Mouse (Mus musculus): Measurements from ENCODE around the gene Nfkb1.

Nfkb1 gene

DNA sequence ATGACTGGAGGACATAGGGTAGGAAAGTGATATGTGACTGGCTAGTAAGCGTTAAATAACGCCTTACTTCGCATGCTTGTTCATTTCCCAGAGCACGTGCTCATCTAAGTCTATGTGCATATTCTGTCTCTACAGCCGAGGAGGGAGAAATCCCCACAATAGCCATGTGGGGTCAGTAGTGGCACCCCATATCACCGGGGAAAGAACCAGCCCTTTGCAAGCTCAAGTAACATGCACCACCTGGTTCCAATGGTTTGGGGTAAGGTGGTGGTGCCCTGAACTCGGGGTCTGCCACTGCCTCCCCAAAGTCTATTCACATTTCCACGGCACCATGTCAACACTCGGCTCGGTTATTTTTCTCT, 60.3 kb downstream of the Nfkb1 start:
- no peak for DNase-seq (ENCODE audit: low spot score in 2 of 2)

DNA sequence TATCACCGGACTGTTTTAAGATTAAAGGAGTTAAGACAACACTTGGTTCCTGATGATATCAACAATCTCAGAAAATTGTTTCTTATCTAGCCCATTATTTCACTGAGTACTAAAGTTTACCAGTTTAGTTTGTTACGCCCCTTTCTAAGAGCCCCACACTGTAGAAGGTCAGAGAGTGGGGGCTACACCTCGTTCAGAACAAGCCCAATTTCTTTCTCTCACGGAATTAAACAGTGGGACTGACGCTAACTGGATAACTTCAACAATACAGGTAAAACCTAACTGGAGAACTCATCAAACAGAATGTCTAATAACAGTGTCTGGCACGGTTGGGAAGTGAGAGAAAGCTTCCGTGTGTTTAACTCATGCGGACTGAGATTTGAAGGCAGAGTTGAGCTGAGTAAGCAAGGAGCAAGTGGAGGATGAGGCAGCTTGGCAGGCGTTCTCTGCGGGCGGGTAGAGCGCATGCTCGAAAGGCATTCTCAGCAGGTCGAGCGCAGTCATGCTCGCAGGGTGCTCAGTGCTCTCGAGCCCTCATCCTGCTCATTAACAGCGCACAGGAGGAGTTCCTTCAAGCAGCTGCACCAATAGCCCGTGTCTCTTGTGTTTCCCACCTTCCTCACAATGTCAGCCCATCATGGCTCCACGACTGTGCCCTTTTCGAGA, 60.8 kb downstream of the Nfkb1 start:
- peak; percentile 35 to 49 for DNase-seq (ENCODE audit: low spot score in 2 of 2)

DNA sequence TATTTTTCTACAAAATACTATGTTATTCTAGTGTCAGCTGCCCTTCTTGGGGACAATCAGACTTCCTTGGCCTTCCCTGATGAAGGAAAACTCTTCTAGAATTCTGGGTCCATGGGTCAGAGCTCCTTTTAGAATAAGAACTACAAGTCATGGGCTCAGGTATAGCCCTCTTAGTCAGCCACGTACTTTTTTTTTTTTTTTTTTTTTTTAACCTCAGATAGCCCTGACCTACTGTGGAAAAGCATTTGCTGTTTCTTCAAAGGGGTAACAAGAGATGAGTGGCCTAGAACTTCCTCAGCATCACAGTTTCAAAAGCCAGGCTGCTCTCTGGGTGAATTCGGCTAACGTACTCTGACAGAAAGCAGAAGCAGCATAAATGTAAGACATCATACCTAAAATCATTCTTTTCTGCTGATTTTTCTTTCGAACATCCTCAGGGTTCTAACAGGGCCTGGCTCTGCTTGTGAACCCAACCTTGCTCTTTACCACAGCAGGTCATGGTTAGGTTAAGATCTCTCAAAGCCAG, 61.5 kb downstream of the Nfkb1 start:
- DNase-seq (ENCODE audit: low spot score in 2 of 2) = no peak

DNA sequence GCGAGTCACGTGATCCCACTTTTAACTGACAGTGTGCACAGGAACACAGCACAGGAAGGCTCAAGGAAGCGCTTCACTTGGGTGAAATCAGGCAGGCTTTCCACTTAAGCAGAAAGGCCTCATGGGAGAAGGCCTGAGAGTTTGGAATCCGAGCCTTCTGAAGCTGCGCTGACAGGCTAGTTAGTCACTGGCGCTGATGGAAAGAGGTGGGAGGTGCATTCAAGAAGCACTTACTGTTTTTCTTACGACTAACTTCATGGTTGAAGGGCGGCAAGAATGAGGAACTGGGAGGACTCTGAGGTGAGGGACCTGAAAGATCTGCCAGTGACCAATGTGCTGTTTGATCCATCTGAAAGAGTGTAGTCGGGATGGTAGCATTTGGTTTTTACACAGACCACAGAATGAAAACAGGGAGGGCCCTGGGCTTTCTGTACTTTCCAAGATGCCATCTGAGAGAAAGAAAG, 62.6 kb downstream of the Nfkb1 start:
- DNase-seq (ENCODE audit: low spot score in 2 of 2) = no peak

DNA sequence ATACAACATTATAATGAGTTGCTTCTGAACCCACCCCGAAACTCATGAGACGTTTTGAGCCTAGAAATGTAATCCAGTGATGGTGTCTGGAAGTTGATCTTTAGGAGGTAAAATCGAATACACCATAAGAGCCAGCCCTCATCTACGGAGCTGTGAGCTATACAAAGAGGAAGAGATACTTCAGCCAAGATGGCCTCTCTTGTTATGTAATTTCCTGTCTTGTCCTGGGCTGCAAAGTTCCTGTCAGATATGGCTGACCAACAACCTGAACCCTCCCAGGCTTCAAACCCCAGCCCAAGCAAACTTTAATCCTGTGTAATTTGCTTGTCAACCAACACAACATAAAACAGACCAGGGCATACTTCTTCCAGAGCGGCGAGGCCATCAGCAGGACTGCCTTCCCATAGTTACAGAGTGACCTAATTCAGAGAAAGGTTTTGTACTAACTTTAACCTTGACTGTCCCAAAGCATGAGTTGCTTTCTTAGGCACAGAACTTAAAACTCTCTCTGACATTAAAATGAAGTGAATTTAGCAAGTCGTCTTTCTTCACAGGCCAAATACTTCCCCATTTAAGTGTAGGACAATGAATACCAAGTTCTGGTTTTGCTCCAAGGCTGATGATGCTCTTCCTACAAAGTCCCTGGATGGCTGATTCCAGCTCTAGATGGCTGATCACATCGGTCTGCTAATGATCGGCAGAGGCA, 63.2 kb downstream of the Nfkb1 start:
- no peak for DNase-seq (ENCODE audit: low spot score in 2 of 2)

DNA sequence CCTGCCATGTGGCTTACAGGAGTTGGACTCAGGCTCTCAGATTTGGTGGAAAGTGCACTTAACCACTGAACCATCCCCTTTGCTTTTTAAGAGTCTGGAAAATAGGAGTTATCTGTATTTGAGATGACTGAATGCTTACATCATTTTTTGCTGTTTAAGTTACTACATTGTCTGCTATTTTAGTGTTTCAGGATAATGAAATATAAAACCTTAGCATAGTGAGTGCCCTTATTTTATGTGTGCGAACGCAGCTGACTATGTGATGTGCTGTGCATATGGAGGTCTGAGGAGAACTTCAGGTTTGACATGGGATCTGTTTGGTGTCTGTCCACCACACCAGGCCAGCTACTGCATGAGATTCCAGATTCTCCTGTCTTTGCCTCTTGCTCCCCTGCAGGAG, 66.1 kb downstream of the Nfkb1 start:
- no peak for DNase-seq (ENCODE audit: low spot score in 2 of 2)

DNA sequence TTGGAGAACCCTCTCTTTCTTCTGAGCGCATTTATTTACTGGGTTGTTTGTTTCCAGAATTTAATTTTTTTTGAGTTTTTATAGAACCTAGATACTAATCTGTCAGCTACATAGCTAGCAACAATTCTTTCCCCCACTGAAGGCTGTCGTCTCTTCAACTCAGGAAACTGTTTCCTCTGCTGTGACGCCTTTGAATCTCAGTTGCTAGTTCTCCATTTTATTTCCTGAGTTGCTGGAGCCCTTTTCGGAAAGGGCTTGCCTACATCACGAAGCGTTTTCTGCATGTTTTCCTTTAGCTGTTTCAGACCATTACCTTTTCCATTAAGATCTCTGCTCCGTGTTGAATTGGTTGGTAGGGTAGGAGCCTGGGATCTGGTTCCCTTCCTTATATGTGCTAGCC, 74.6 kb downstream of the Nfkb1 start:
- DNase-seq (ENCODE audit: low spot score in 2 of 2) = no peak

DNA sequence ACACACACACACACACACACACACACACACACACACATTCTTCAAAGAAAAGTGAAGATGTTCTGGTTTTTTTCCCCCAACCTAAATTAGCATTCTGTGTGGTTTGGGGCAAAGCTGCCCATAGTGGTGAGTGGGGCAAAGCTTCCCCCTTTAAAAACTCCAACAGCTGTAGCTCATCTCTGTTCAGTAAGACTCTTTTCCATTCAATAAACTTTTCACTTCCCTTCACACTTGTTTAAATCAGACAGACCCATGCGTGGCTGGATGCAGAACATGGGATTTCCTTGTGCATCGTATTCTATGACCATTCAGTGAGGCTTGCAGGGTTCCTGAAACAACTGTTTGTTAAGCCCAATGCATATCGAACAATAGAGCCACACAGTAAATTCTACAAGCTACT, 77.0 kb downstream of the Nfkb1 start:
- no peak for DNase-seq (ENCODE audit: low spot score in 2 of 2)

DNA sequence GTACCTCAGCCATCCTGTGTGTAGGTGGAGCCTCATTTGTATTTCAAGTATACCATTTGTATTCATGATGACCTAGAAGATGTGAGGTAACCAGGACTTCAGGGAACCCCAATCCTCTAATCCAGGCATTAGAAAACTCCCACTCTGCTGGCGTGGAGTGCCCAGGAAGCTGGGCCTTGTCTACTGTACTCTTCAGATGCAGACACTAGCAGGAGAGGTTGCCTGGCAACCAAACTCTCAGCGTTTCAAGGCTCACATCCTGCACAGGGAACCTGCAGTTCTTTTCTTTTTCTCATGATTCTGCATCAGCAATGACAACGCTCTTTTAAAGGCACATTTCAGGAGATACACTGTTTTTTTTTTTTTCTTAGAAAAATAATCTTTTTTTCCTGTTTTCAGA, 81.1 kb downstream of the Nfkb1 start:
- DNase-seq (ENCODE audit: low spot score in 2 of 2) = peak; percentile 73 to 80

DNA sequence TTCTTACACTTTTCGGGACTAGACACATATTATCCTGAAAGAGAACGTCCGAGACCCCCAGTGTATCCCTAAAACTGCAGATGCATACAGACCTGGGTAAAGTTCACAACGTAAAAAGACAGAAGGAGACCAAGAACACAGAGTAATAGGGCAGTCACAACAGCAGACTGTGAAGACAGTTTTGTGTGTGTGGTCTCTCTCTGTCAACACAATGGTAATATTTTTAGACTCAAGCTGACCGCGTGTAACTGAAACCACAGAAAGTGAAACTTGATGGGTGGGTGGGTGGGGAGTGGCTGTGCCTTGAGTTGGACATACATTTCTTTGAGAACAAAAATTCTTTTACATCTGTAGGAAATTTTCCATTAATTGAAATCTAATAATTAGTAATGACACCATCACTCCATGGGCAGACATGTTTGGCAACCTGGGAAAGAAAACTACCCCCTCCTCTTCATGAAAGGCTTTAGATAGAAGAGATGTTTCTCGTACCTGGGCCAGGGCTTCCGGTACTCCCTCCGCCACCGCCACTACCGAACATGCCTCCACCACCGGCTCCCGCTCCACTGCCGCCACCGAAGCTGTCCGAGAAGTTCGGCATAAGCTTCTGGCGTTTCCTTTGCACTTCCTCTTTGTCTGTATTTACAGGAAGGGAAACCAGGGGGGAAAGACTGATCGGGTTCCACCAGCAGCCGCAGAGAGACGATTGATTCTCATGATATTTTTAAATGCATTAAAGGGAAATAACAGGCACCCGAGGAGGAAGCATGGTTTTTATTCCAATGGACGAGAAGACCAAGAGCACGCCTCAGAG, 83.5 kb downstream of the Nfkb1 start:
- DNase-seq (ENCODE audit: low spot score in 2 of 2) = no peak

DNA sequence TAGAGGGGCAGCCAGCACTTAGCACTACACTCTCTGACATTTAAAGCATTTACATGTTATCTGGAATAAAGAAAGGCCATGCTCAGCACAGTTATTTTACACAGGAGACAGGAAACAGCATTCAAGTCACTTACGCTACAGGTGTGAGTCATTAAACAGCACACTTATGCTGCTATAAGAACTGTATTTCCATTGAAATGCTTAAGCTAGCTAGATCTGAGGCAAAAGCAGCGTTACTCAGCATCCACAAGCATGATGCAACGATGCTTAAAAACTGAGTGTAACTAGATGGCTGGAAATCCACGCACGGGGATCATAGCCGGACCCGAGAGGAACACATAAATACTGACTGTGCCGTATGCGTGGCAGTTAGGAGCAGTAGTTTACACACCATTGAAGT, 84.3 kb downstream of the Nfkb1 start:
- no peak for DNase-seq (ENCODE audit: low spot score in 2 of 2)

DNA sequence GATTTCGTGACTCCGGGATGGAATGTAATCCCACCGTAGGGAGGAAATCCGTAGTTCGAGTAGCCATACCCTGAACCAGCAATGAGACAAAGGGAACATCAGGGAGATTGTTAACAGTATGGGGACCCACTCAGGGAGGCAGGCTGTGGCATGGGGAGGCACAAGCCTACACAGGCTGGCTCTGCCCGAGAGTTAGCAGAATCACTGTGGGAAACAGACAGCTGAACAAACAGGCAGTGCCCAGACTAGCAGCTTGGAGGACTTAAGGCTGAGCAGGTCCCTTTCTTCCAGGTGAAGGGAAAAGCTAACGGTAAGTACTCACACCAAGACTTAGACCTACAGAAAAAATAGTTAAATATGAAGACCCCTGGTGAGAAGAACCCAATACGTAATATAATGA, 84.8 kb downstream of the Nfkb1 start:
- no peak for DNase-seq (ENCODE audit: low spot score in 2 of 2)

DNA sequence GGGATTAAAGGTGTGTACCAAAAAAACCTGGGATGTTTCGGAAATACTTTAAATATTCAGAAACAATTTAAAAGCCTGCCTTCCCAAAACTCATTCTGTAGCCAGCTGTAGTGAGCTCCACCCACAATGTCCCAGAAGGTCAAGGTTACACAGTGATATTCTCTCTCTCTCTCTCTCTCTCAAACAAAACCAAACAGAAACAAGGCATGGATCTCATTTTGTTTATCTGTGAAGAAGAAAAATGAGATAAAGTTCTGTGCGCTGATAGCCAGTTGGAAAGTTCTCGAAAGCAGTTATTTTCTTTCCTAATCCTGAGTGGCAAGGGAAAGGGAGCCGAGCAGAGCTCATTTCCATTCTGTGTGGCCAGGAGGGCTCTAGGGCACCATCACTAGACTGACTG, 85.9 kb downstream of the Nfkb1 start:
- no peak for DNase-seq (ENCODE audit: low spot score in 2 of 2)

DNA sequence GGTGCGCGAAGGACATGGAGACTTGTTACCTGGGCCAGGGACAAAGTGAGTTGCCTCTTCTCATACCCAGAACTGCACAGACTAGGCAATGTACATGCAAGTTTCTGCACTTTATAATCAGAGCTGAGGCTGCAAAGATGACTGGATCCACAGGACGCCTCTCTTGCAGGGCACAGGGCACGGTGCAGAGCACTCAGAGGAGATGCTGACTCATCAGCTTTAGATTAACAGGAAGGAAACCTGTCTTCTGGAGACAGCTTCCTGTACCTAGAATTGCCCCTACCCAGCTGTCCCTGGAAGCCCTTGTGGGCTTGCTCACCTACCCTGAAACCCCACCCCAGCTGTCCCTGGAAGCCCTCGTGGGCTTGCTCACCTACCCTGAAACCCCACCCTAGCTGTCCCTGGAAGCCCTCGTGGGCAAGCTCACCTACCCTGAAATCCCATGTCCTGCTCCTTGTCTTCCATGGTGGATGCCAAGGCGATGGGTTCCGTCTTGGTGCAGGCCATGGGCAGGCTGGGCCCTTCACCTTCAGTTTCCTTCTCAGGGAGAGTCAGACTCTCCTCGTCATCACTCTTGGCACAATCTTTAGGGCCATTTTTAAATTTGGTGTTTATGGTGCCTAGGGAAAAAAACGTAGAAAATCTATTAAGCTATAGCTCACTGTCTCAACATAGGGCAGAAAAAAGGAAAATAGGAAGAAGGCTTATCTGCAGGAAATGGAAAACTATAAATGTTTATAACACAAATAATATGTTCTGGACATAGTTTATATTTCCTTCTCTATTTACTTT, 86.5 kb downstream of the Nfkb1 start:
- DNase-seq (ENCODE audit: low spot score in 2 of 2) = no peak

DNA sequence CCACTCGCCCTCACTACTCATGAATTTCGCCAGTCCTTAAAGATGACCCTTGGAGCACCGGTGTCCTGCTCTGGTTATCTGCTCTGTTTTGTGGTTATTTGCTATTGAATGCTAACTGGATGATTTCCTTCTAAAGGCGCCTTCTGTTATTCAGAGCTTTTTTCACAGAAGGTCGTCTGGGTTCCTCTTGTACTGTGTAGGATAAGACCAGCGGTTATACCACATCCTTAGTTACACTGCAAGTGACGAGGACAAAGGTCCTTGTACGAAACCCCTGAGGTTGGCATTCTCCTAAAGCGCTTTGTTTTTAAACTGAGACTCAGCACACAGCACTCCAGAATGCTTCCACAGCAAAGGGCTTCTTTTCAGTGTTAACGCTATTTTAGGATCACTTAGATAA, 88.6 kb downstream of the Nfkb1 start:
- DNase-seq (ENCODE audit: low spot score in 2 of 2) = no peak

DNA sequence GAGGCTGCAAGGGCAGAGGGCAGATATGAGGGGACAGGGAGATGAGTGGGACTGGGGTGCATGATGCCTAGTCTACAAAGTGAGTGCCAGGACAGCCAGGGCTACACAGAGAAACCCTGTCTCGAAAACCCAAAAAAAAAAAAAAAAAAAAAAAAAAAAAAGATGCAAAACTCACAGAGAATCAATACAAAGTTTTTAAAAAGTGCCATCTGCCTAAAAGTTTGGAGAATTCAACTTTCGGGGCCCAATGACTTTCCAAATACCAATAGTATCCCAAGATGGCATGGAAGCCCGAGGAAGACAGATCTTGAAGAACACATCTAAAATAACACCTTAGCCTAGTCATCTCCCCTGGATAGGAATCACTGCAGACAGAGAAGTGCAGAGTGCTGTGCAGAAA, 93.0 kb downstream of the Nfkb1 start:
- DNase-seq (ENCODE audit: low spot score in 2 of 2) = no peak

DNA sequence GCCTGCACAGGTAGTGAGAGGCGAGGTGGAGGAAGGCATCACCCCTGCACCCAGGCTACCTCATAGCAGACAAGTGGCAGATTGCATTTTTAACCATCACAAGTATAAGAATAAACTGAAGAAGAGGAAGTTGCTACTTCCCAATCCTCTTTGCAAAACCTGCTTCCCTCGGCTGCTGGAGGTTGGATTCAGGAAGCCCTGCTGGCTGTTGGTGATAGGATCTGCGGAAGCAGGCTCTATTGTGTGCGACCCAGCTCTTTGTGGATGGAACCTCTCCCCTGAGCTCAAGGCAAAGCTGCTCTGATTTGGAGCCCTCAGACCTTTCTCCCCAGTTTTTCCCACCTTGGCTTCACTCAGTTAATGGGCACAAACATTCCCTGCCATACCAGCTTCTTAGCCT, 94.3 kb downstream of the Nfkb1 start:
- no peak for DNase-seq (ENCODE audit: low spot score in 2 of 2)

DNA sequence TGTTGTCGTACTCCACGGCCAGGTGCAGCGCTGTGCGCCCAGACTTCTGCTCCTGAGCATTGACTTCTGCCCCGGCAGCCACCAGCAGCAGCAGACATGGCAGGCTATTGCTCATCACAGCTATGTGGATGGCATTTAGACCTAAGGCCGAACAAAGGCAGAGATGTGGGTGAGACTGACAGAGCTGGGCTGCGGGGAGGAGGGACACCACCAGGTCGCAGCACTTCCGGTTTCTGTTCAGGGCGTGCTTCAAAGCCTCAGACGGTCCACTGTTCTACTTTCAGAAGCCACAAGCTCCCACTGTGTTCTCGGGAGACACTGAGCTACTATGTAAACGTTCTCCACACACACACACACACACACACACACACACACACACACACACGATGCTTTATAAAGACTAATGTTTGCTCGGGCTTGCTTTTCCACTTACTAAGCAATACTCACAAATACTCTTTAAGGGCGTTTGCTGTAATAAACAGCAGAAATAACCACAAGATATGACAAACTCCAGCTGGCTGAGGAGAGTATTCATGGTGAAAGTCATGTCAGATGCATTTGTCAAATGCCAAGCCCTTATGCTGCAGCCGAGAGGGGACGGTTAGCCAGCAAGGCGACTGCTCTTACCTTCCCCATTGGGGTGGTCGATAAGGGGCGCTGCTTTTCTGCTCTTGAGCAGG, 97.0 kb downstream of the Nfkb1 start:
- no peak for DNase-seq (ENCODE audit: low spot score in 2 of 2)

DNA sequence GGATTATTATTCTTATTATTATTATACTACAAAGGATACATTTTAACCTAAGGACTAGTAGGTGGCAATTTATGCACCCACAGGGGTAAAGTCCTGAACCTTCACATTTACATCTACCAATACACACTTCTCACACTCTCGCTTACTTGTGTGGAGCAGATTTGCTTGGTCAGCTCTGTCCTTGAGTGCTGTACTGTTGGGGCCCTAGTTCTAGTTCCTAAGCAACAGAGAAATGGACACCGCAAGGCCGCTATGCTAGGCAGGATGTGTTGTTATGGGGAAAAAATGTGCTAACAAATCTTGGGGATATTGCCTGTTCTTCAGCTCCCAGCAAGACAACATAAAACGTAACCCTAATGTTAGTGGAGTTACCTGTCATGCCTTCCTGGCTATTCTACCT, 99.3 kb downstream of the Nfkb1 start:
- DNase-seq (ENCODE audit: low spot score in 2 of 2) = no peak

DNA sequence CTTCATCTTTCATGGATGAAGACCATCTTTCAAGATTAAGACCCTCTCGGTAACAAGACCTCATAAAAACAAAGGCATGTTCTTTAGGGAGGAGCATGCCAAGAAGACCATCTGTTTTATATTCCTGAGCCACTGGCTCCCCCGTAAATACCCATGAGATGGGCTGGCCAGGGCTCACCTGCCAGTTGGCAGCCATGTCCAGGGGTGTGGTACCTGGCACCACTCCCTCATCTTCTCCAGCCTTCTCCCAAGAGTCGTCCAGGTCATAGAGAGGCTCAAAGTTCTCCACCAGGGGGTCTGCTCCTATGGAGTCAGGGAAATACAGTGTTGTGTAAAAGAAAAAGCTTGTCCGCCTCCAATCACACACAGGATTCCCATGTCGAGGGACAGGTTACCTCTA, 100.0 kb downstream of the Nfkb1 start:
- DNase-seq (ENCODE audit: low spot score in 2 of 2) = no peak

DNA sequence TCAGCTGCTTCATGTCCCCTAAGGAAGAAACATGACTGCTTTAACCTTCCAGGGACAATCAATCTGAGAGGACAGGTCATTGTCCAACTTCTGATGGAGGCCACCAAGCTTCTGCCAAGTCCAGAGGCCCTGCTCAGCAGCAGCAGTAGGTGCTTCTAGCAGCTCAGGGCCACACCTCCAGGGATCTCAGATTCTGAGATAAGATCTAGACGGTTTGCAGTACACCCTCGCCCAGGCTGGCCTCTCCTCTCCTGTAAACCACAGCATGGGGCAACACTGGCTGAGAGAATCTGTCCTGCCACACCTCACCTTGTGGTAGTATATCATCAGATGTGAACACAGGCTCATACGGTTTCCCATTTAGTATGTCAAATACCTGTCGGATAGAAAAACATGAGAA, 100.9 kb downstream of the Nfkb1 start:
- no peak for DNase-seq (ENCODE audit: low spot score in 2 of 2)

All from right cerebral cortex, postnatal 36 days (tissue).